Mouse (Mus musculus): ENCODE measurements around the gene Rnf222.

- TF ChIP-seq CTCF (IDR thresholded peaks at IDR 0.05; ENCODE audit: borderline replicate concordance, insufficient read depth, low read length) = no peak
- TF ChIP-seq POLR2A (IDR thresholded peaks at IDR 0.05; ENCODE audit: low read depth, low read length) = no peak
These were observed 6.2 kb upstream of the Rnf222 start for GRCm38 (mm10) chr11:68882107-68882506.
